Mouse (Mus musculus) adrenal gland, adult 18-20 months (tissue): ENCODE results near the gene Kcnh4. TPM values are rescaled to one million over a fixed set of nuclear protein-coding genes. Genes with fewer than 3 reads are reported as not detected.

Experiments
- total RNA-seq, 2 experiments: library from RNA; stranded (reverse); gene quantifications; 1 replicate in 1 of 2; 2 replicates in 1 of 2; pipeline ENCODE4 v1.2.3; 2021

The Kcnh4 gene
- total RNA-seq, 2 experiments from 2014 or later: 0.10 to 0.16 TPM

Other genes with a start within 250 kb of the Kcnh4 start
- gene Acly, start 231.9 kb downstream of the Kcnh4 start, total RNA-seq: 1,000 to 10,000 TPM; 1,875 to 2,782 TPM
- 10 to 100 TPM in 1 of 2 experiments, 1 to 10 TPM in 1; 8.8 to 18.8 TPM for gene Ttc25, start 214.3 kb downstream of the Kcnh4 start, total RNA-seq
- gene Cnp, start 185.0 kb downstream of the Kcnh4 start, total RNA-seq: 10 to 100 TPM; 33.2 to 40.6 TPM
- gene Nkiras2, start 140.7 kb downstream of the Kcnh4 start, total RNA-seq: 10 to 100 TPM; 31.2 to 31.8 TPM
- gene Dnajc7, start 139.8 kb downstream of the Kcnh4 start, total RNA-seq: 100 to 1,000 TPM; 210 to 238 TPM
- gene Zfp385c, start 67.5 kb downstream of the Kcnh4 start, total RNA-seq: under 1 TPM; 0.10 to 0.16 TPM
- gene Dhx58, start 55.7 kb downstream of the Kcnh4 start, total RNA-seq: 10 to 100 TPM; 33.1 to 33.4 TPM
- gene Kat2a, start 47.5 kb downstream of the Kcnh4 start, total RNA-seq: 10 to 100 TPM; 32.0 to 43.8 TPM
- not detected for gene Hspb9, start 46.1 kb downstream of the Kcnh4 start, total RNA-seq
- 100 to 1,000 TPM; 189 TPM for gene Rab5c, start 21.7 kb downstream of the Kcnh4 start, total RNA-seq
- not detected for gene Hcrt, start 3.0 kb upstream of the Kcnh4 start, total RNA-seq
- 10 to 100 TPM; 17.8 to 21.4 TPM for gene Ghdc, start 11.0 kb upstream of the Kcnh4 start, total RNA-seq
- 10 to 100 TPM; 40.1 to 74.3 TPM for gene Stat5b, start 90.8 kb upstream of the Kcnh4 start, total RNA-seq
- 10 to 100 TPM; 28.0 to 29.3 TPM for gene Stat5a, start 99.4 kb upstream of the Kcnh4 start, total RNA-seq
- 100 to 1,000 TPM in 1 of 2 experiments, 10 to 100 TPM in 1; 87.0 to 102 TPM for gene Stat3, start 179.6 kb upstream of the Kcnh4 start, total RNA-seq
- gene Cavin1, start 210.9 kb upstream of the Kcnh4 start, total RNA-seq: 100 to 1,000 TPM; 296 to 352 TPM
- 100 to 1,000 TPM; 120 to 176 TPM for gene Atp6v0a1, start 249.5 kb upstream of the Kcnh4 start, total RNA-seq